Mouse (Mus musculus): Measurements from ENCODE around the gene Nr3c2.

The Nr3c2 gene

DNA sequence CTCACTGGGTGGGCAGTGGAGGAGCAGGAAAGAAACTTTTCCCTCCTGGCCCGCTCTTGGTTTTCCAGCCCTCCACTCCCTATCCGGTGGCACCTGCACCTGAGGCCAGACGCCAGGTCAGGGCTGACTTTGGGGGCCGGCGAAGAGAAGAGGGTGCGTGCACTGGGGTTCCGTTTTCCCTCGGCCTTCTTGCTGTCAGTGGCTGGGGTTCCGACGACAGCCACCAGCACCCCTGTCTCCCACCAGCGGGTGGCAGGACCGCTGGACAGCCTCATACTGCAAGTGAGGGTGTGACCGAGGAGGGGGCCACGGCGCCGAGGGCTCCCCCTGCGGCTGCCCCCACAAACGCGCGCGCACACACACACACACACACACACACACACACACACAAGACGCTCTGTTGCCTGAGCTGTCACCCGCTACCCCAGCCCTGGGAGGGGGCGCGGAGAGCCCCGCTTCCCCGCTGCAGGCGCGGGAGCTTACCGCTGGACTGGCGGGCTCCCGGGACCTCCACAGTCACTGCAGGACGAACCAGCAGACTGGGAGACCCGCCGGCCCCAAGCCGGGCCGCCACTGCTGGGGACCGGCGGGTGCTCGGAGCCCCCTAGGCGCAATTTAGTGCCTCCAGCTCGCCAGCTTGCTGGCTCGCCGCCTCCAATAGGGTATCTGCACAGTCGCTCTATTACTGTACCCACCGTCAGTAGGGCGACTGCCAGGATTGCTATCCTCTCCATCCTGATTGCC lies at the start of gene Nr3c2:
Gene Nr3c2, plus strand, starts transcription at position 32 of the 744 bp plus-strand sequence.
- DNase-seq (ENCODE audit: low read depth): no peak

DNA sequence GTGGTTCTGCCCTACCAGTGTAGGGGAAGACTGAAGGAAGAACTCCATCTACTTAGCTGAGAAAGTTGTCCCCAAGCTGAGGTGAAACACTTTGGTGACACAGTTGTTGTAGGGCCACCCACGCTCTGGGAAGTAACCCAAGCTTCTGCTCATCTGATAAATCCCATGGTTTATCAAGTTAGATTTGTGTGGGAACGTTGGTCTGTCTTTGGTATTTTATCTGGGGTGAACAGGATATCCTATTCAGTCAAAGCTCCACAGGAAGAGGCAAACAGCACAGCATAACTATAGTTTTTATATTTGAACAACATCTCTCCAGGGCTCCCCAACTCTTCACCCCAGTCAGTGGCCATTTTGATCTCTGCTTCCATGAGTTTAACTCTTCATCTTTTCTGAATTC lies 40.7 kb upstream of the Nr3c2 start:
- DNase-seq (ENCODE audit: low read depth): no peak

DNA sequence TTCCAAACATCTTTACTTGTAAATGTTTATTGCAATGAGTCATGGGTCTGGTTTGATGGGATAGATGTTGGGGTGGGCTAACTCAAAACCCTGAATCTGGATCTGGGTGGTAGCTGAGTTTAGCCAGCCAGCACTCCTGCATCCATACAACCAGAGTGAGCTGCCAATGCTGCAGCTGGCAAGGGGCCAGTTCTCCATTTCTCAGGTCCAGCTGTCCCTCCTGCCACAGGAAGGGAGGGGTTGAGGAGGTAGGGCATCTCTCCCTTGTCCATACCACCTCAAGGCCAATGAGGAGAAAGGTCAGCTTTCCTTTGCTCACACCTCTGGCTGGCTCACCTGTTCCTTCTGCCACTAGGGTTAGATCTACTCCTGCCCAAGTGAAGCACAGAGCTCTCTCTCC lies 39.5 kb upstream of the Nr3c2 start:
- no peak for DNase-seq (ENCODE audit: low read depth)

DNA sequence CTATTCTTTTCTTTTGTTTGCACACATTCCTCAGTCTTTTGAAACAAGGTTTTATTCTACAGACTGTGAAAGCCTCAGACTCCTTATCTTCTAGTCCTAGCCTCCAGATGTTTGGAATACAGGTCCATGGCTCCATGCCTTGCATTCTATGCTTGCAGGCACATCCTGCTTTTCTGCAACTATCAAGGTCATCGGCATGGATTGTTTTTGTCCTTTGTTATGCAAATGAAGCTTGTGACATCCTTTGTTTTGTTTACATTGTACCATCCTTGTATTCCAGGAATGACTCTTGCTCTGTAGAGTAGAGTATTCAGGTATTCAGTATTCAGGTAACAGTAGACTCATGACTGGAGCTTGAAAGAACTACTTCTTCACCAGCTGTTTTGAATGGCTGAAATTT lies 36.2 kb upstream of the Nr3c2 start:
- no peak for DNase-seq (ENCODE audit: low read depth)

DNA sequence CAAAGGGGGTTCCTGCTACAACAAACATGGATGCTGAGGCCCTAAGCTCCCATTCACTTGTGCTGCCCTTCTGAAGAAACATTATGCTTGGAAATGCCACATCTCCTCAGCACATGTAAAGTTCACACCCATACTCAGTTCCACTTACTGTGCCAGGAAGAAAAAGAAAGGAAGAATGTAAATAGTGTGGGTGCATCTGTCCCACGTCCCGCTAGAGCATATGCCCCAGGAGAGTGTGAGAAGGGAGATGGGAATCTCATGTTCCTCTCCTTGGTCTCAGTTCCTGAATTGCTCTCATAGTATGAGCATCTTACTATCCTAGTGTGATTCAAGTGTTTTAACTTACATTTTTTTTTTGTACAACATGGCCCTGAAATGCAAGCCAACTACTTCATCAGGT lies 22.4 kb upstream of the Nr3c2 start:
- DNase-seq (ENCODE audit: low read depth): no peak

DNA sequence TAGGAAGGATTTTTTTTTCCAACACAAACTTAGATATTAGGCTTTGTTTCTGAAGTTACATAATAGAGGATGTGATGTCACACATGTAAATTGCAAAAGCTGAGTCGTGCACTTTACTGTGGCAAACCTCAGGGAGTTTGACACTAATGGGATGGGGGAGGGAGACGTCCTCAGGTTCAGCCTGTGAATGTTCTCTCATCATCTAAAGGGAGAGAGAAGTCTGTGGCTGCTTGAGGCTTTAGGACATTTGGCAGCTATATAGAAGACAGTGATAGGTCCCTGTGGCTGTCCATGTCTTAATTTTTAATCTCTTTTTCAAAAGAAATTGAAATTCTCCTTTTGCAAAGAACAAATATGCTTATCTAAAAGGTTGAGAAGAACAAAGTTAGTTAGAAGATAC lies 2.2 kb upstream of the Nr3c2 start:
- DNase-seq (ENCODE audit: low read depth): no peak

DNA sequence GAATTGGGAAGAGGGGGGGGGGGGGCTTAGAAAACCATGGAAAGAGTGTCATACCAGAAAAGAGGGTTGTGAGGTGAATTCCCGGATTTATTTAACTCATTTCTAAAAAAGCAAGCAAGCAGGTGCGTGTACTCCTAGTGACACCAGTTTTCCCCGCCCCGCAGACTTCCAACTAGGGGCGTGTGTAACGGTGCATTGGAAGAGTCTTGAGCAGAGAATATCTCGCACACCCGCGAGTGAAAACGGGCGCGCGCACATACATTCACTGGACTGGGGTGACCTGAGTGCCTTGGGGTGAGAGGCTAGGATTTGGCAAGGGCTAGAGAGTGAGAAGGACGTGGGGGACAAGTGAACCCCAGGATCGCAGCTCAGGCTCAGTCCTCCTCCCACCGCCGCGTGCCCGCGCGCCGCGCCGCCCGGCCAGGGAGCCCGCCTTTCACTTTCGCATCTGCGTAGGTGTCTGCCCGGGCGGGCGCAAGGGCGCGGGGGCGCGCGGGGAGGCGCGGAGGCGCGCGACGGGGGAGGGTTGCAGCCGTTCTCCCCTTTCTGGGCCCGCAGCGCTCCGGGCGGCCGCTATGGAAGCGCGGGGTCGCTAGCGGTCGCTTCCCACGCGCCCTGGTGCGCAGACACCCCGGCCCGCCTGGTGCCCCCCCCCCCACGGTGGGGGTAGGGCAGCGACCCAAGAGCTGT lies 376 bp upstream of the Nr3c2 start:
- DNase-seq (ENCODE audit: low read depth): peak; percentile 22

DNA sequence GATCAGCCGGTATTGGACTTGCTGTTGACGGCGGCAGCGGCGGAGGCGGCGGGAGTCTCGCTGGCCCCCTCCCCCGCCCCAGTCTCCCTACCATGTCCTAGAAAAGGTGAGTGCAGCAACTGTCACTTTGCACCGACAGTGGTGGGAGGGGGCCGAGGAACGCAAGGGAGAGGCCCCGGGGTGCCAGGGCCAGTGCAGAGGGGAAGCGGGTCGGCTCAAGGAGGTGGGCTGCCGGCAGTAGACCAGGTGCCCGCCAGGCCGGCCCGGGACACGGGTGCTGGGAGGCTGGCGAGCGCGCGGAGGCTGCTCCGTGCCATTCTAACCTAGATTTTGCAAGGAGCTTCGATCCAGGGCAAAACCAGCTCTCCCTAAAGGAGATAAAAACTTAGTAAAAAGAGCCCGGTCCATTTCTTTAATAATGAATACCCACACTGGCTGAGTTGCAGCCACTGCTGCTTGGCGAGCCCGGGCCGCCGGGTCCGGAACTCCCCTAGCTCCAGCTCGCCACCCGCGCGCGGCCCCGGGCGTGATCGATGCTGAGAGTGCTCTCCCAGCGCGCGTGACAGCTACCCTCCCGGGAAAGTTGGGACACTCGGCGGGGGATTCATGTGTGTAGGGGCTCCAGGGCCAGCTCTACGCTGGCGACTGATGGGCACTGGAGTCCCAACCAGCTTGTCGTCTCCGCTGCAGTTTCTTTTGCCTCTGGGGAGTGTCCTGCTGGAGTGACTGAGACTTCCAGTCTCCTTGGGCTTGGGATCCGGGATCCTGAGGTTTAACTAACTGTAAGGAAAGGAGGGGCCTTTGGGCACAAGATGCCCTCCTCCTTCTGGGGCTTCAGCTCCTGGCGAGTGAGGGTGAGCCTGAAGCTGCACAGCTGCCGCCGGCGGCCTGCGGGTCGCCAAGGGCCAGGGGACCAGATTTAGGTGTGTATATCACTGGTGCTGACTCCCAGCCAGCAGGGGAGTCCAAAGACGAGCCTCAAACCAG lies 1.2 kb downstream of the Nr3c2 start:
- DNase-seq (ENCODE audit: low read depth): peak; percentile 17

DNA sequence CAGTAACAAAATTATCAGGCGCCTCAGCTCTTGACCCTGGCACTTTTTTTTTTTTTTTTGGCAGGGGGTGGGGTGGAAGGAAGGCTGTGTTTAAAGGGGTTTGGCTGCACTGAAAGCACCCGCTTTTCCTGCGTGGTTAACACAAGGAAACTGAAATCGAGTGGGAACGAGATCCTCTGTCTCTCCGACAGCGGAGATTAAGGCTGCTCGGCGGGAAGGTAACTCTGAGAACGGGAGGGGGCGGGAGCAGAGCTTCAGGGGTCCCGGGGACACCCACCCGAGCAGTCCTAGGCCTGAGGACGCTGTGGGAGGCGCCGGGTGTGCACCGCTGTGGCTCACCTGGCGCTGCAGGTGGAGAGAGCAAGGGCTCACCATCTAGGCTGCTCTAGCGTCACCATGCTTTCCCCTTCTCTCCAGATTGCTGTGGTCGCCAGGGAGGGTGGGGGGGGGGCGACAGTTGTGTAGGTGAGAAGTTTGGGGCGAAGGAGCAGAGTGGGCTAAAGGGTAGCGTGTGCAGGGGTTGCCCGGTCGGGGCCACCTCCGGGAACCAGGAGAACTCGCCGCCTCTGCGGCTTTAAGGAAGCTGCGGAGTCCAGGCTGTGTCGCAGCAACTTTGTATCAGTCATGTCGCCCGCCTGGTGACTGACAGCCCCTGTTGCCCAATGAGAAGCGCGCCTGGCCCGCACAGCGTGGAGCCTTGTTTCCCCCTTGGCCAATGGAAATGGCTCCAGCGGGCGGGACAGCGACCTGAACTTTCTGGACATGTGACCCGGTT lies 2.4 kb downstream of the Nr3c2 start:
- DNase-seq (ENCODE audit: low read depth): peak; percentile 94

DNA sequence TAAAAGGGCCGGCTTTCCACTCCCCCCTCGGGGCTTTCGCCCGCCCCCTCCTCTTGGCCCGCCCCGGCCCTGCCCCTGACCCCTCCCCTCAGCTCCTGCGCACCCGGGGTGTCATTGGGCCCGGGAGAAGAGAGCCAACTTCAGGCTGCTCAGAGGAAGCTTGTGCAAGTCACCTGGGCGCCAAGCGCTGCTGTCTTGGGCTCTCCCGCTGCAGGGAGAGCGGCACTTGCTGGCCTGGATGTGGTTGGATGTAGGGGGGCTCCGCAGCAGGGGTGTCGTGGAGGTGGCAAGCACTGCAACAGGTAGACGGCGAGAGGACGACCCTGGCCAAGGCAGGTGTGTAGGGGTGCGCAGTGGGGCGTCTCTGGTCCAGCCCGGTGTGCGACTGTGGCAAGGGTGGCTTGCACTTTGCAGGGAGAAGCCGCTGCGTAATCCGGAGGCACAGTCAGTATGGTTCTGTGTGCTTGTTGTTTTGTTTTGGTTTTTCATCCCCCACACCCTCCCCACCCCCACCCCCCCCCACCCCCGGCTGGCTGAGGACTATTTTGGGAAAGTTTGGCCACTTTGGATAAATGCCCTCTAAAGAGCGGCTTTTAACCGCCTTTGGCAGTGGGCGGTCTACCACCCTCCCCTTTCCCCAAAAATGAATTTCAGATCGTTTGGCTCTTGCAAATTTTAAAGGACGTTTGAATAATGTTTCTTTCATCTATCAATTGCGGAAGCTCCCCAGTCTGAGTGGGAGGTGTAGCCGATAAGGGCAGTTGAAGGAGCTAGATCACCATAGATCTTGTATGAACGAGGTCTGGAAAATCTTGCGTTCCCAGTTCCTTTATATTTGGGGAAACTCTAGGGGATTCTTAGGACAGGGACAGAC lies 3.2 kb downstream of the Nr3c2 start:
- DNase-seq (ENCODE audit: low read depth): no peak

DNA sequence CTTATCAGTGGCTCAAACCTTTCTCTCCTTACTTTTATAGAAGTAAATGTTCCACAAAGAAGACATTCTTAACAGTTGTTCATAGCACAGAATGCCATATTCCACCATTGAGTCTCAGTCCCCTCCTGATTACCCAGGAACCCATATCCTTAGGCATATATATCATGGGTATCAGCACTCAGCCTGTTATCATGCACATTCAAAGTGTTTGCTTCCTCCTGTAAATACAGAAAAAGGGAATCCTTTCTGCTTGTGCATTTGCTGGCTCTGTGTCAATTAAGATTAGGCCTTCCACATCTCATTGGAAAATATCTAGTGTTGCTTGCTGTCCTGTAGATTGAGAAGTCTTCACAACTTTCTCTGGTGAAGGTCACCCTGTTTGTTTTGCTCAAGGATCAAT lies 12.0 kb downstream of the Nr3c2 start:
- DNase-seq (ENCODE audit: low read depth): no peak

DNA sequence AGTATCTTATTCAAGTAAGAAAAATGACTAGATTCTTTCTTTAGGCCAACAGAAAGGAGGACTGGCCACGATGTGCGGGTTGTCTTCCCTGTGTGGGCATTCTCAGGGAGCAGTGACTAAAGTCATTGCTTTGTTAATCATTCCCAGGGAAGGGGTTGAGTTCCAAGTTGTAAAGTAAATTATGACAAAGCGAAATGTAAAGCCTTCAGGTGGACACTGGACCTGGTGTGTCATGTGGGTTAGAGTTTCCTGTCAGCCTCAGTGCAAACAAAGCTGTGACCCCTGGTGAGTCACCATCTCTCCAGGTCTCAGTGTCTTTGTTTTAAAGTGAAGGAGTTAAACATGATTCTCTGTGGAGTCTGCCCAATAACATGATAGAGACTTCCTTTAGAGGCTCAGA lies 13.4 kb downstream of the Nr3c2 start:
- DNase-seq (ENCODE audit: low read depth): no peak

DNA sequence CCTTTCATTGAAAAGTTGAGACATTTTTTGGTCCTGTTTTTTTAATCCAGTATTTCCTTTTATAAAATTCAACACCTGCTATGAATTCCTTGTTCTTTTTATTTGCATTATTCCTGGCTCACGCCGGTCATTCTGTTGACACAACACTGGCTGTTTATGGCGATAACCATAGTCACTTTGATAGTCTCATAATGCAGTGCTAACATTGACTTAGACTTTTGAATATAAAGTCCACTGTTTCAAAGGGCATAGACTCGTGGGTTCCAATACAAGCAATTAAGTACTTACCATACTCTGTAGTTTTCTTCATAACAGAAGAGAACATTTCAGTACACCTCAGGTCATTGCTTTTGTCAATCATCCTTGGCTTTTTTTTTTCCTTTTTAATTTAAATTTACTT lies 14.0 kb downstream of the Nr3c2 start:
- DNase-seq (ENCODE audit: low read depth): no peak

DNA sequence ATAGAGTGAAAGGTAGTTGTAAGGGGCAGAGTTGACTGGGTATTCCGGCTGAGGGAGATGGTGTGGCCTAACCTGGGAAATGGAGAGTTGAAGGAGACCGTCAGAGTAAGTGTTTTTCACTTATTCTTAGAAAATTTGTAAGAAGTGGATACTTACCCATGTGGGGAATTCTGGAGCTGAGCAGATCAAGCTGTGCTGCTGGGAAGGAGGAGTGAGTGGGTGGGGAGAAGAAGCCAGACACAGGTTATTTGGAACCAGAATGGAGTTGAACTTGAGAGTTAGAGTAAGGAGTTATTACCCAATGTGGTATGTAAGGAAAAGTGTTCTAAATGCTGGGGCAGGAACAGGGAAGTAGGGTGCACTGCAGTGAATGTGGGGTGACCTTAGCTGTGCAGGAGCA lies 16.0 kb downstream of the Nr3c2 start:
- no peak for DNase-seq (ENCODE audit: low read depth)

DNA sequence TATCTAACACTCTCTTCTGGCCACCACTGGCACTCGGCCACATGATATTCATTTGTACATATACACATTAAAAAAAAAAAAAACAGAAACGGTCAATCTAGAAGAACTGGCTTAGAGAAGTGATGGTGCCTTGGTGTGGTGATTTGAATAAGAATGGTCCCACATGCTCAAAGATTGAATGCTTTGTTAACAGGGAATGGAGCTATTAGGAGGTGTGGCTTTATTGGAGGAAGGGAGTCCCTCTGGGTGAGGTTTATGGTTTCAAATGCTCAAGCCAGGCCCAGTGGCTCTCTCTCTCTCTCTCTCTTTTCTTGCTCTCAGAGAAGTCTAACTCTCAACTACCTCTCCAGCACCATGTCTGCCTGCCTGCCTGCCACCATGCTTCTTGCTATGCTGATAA lies 20.3 kb downstream of the Nr3c2 start:
- no peak for DNase-seq (ENCODE audit: low read depth)

DNA sequence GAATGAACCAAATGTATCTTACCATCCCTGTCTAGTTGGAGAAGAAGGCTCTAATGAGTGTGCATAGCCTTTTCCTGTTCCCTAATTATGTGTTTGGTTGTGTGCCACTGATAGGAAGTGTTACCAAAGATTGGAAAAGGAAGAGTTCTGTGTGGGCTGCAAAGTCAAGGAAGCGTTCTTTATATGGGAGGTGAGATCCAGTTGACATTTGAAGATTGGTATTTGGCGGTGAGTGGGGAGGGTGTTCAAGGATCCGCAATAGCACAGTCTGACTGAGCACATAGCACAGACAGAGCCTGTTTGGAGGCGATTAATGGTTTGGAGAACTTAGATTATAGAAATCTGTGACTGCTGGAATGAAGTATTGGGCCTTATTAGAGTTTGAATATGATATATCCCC lies 24.9 kb downstream of the Nr3c2 start:
- DNase-seq (ENCODE audit: low read depth): no peak

DNA sequence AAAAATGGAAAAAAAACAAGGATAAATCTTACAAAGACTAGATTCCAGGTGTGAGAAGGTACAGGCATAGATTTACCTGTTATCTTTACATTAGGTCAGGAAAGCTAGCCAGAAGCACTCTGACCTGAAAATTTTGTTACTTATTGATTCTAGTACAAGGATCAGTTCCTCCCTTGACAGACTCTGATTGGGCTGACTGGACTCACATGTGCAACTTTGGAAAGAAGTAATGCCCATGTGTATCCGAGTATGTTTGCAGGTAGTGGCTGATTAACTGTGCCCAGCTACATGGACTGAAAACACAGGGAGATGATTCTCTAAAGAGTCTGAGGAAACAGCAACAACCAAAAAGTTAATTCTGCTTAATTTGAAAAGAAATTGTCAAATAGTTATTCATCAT lies 29.1 kb downstream of the Nr3c2 start:
- DNase-seq (ENCODE audit: low read depth): no peak

DNA sequence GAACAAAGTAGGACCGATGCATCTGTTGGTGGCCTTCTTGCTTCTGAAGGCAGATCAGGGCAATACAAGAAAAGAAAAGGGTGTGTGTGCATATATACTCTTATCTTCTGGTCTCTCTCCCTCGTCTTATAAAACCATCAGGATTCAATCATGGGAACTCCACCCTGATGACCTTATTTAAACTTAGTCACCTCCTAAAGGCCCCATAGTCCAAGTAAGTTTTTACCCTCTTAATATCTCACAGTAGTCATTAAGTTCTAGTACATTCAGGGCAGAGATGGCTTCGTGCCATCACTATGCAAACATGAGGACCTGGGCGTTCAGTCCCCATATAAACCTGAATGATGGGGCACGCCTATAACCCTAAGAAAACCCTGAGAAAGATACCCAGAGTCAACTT lies 29.6 kb downstream of the Nr3c2 start:
- DNase-seq (ENCODE audit: low read depth): no peak

DNA sequence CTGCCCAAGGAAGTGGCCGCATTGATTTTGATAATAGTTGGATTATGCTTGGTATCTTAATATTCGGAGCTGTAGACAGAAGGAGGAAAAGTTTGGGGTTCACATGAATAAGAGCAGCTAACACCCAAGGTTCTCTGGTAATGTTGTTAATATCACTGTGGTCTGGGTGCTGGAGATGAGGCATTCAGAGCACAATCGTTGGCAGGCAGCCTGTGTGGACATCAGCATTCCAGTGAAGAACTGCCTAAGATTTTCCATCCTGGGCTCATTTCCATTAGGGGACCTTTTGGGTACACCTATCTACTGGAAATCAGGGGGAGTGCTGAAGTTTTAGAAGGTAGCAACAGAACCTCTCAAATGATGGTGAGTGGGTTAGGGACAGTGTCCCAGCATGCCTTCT lies 65.8 kb downstream of the Nr3c2 start:
- no peak for DNase-seq (ENCODE audit: low read depth)

DNA sequence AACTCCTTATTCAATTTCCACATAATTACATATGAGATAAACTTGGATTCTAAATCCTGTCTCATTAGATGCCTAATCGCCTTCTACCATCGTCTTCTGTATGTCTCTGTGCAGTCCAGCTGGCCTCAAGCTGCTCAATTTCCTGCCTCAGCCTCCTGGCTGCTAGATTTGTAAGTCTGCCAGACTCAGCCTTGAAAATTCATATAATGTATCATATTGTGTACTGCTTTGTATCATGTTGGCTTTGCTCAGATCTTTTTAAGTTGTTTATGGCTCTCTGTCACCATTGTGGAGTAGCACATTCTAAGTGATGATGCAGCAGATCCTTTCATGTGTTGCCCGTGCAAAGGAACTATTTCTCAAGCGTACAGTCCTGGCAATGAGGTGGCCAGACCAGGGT lies 71.9 kb downstream of the Nr3c2 start:
- DNase-seq (ENCODE audit: low read depth): no peak

Measured in NIH3T3 (cell line).